Mouse (Mus musculus) midbrain, embryonic 10.5 days (tissue): Measurements from ENCODE around the gene Celf2. TPM values are rescaled to one million over a fixed set of nuclear protein-coding genes. Genes with fewer than 3 reads are reported as not detected.
"Not testable (repeated sequence)": the region's sequence is repeated elsewhere in the genome, so short reads cannot be mapped to it uniquely, and the experiment has no call there.

Experiments used
- DNase-seq: peaks from one replicate; pipeline ENCODE4 v3.0.0-alpha.2; 2017; ENCODE audit warnings: low spot score
- H3K27ac ChIP-seq: fragments of 300-500 bp; sonication (generic); replicated peaks from 2 replicates; pipeline ENCODE4 v1.5.1; 2016; ENCODE audit warnings: mild to moderate bottlenecking
- H3K27me3 ChIP-seq: fragments of 300-500 bp; sonication (generic); 2 replicates; pipeline ENCODE4 v1.6.1; 2016; ENCODE audit warnings: low read depth, mild to moderate bottlenecking; ENCODE audit not compliant: poor library complexity, severe bottlenecking
- H3K36me3 ChIP-seq: fragments of 300-500 bp; sonication (generic); 2 replicates; pipeline ENCODE4 v1.6.1; 2016; ENCODE audit warnings: mild to moderate bottlenecking, moderate library complexity
- H3K4me1 ChIP-seq: fragments of 300-500 bp; sonication (generic); 2 replicates; pipeline ENCODE4 v1.6.1; 2016
- H3K4me3 ChIP-seq: fragments of 300-500 bp; sonication (generic); 2 replicates; pipeline ENCODE4 v1.5.1; 2016; ENCODE audit warnings: mild to moderate bottlenecking, moderate library complexity
- H3K9me3 ChIP-seq: fragments of 300-500 bp; sonication (generic); replicated peaks from 2 replicates; pipeline ENCODE4 v1.6.1; 2016; ENCODE audit warnings: mild to moderate bottlenecking
- WGBS: fragments of 180-500 bp; shearing (Covaris S2); methylation state at CpG from one replicate; pipeline ENCODE4 v1.1.7; 2016; 5-methylcytosine and 5-hydroxymethylcytosine counted together
- polyA plus RNA-seq: library from polyadenylated mRNA; unstranded; fragments of >200 nt; fragmentation: Nextera tagmentation; extraction: Ambion mirVana; gene quantifications from 2 replicates; pipeline ENCODE4 v1.2.1, GENCODE M21; 2016

Celf2 gene
- 63.6 and 80.5 TPM in 2 replicates for polyA plus RNA-seq

DNA sequence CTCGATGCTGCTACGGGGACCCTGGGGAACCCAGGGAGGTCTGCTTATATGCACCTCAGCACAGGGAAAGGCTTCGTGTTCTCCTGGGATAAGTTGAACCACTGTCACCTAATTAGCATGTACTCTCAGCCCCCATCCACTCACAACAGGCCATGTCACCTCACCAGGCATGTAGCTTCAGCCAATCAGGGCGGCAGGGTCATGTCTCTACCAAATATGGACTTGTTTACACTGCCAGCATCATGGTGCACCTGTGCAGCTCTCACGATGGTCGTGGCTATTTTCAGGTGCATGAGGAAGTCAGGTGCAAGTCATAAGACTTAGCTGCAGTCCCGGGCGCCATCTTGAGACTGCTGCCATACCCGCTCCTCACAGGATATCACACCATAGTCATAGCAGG, at the start of gene Celf2:
Gene Celf2, minus strand, starts transcription at position 101 of the 400 bp plus-strand sequence.
- WGBS, result 94% methylated on average over 9 of the region's 9 CpGs

DNA sequence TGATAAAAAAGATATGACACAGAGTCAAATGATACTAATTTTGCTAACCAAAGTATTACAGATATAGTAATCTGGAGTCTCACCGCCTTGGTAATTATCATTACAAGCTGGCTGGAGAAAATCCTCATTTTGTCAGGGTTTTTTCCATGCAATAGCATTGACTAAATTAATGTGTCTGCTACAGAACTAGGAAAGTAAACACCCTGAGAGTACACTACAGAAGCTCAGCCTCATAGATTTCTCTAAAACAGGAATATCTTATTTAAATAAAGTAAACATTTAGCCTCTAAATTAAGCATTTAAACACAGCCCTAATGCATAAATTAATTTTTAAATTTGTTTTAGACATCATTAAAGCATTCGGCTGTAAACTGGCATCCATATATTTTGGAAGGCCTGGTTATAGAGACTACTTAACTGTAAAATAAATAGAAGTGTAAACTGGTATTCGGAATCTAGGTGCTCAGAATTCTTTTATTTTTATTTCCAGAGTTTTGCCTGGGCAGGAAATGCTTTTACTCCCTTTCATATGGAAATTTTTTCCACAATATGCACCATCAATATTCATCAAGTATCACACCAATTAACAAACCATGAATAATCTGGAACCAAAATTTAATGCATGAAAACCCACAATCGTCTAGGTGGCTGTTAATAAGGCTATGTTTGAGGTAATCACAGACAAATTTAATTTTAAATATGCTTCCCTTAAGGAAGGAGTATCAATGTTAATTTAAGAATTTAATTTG, 46.0 kb upstream of the Celf2 start:
- no peak for DNase-seq
- Histone ChIP-seq H3K4me3 (no peak overlapping the region), H3K4me1 (no peaks in the 10 kb centered on the region), H3K27ac (no peak overlapping the region), H3K36me3 (no peaks in the 10 kb centered on the region), H3K9me3 (no peaks in the 10 kb centered on the region), H3K27me3 (no peaks in the 10 kb centered on the region)
- 83% methylated on average over 4 of the region's 4 CpGs for WGBS

More for the DNA sequence above, at the start of gene Celf2:
- H3K27ac ChIP-seq, DNase-seq, H3K4me1 ChIP-seq, H3K4me3 ChIP-seq, H3K36me3 ChIP-seq, H3K9me3 ChIP-seq, H3K27me3 ChIP-seq: not testable (repeated sequence)

DNA sequence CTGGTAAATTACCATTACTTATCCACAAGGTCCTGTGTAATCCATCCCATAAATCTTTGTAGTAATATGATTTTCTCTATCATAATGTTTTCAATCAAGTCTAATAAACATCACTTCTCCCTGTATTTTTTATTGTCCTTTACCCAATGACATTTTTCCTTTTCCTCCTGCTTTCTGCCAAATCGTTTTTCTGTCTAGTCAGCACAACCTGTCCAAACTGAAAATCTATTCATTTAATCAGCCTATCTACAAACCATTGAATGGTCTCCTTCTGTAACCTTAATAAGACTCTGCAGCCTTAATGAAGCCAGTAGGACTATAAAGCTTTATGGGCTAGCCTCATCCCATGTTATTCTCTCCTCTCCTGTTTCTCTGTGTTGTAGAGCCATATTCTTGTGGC, 45.2 kb upstream of the Celf2 start:
- DNase-seq, result no peak
- no peaks in the 10 kb centered on the region for H3K9me3 ChIP-seq
- 76% methylated on average over 1 of the region's 1 CpGs for WGBS
- H3K4me3 ChIP-seq, result no peak overlapping the region
- H3K27ac ChIP-seq, result no peak overlapping the region
- no peaks in the 10 kb centered on the region for H3K4me1 ChIP-seq
- H3K27me3 ChIP-seq, result no peaks in the 10 kb centered on the region
- no peaks in the 10 kb centered on the region for H3K36me3 ChIP-seq

GRCm38 (mm10) chr2:7552887-7553286, 43.5 kb upstream of the Celf2 start:
- DNase-seq, result no peak
- Histone ChIP-seq H3K4me3 (no peak overlapping the region), H3K4me1 (no peaks in the 10 kb centered on the region), H3K9me3 (no peaks in the 10 kb centered on the region), H3K27ac (no peak overlapping the region), H3K36me3 (no peaks in the 10 kb centered on the region), H3K27me3 (no peaks in the 10 kb centered on the region)
- WGBS, result 79% methylated on average over 3 of the region's 3 CpGs

- Histone ChIP-seq H3K27ac (no peak overlapping the region), H3K27me3 (no peaks in the 10 kb centered on the region), H3K36me3 (no peaks in the 10 kb centered on the region), H3K4me3 (no peak overlapping the region), H3K9me3 (no peaks in the 10 kb centered on the region), H3K4me1 (no peaks in the 10 kb centered on the region)
- 82% methylated on average over 4 of the region's 4 CpGs for WGBS
- no peak for DNase-seq
These were observed 39.5 kb upstream of the Celf2 start for GRCm38 (mm10) chr2:7548886-7549285.

DNA sequence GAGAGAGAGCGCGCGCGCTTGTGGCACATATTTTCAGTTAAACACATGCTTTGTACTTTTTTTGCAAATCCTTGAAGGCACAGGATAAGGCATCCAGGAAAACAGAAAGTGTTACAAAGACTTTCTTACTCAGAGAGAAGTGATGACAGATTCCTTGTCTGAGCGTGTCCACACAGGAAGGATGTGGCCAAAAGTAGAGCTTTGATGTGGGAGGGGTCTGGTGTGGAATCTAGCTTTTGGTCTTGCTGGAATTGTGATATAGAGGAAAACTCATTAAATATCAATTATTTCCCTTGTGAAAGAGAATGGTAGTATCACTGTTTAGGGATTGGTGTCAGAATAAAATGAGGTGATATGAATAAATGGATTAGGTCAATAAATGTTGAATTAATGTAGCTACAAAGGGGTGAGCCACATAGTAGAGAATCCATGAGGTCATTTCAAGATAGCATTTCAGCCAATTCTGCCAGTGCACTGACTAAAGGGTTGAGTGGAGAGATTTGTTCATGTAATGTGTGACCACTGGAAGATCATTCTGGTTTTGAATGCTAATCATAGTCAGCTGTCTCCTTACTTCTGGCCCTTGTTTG, 25.3 kb upstream of the Celf2 start:
- Histone ChIP-seq H3K9me3 (peaks cover 5% of the 10 kb centered on the region; the same call in 1 of the 2 replicates), H3K4me3 (no peak overlapping the region), H3K27ac (no peak overlapping the region), H3K27me3 (no peaks in the 10 kb centered on the region), H3K36me3 (no peaks in the 10 kb centered on the region), H3K4me1 (peaks cover 15% of the 10 kb centered on the region)
- WGBS, result 96% methylated on average over 5 of the region's 5 CpGs
- no peak for DNase-seq

DNA sequence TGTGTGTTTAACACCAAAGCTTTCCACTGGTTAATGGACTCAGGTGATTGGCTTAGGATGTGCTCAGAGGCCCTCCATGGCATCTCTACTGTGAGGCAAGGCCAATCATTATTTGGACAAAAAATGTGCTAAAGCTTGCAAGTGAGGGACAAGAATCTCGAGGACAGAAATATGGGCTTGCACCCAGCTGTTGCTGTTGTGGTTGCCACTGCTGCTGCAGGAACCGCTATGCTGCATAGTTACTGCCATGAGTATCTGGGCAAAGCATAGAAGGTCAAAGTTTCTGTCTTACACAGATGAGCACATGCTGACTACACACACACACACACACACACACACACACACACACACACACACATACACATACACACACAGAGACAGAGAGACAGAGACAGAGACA, 24.8 kb upstream of the Celf2 start:
- DNase-seq, result no peak
- no peaks in the 10 kb centered on the region for H3K36me3 ChIP-seq
- H3K4me3 ChIP-seq, result no peak overlapping the region
- WGBS, result 78% methylated on average over 2 of the region's 2 CpGs
- H3K27me3 ChIP-seq, result no peaks in the 10 kb centered on the region
- H3K4me1 ChIP-seq, result peaks cover 19% of the 10 kb centered on the region
- H3K9me3 ChIP-seq, result peaks cover 5% of the 10 kb centered on the region; the same call in 1 of the 2 replicates
- no peak overlapping the region for H3K27ac ChIP-seq

DNA sequence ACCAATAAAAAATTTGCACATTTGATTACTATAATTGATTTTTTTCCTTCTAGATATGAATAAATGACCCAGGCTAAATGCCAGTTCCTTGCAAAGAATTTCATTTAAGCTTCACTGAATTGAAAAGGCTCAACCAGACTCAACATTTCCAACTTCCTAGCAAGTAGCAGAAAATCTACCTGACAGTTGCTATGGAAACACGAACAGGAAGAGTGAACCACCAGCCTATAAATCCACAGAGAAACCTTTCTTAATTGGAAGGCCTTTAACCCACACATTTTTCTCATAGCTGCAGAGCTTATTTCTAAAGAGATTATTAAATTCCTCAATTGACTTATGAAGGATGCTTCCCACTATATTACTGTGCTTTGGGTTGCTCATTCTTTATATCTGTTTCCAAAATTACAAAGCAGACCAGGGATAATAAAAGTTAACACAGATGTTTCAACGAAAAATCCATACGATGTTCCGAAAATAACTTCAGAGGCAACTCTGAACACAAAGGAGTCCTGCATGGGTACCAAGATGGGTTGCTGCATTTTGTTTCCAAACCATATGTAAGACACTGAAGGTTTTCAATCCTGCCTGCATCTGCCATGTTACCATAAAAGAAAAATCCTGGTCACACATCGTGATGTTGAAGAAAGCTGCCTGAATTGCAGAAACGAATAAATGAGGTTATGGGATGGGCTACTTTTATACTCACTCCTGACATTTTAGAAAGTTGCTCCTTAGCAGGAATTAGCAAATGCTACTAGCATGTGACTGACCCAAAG, 22.0 kb upstream of the Celf2 start:
- no peaks in the 10 kb centered on the region for H3K27me3 ChIP-seq
- no peaks in the 10 kb centered on the region for H3K9me3 ChIP-seq
- H3K27ac ChIP-seq, result peak overlapping the region; percentile 70; the same call in 1 of the 2 replicates
- no peak overlapping the region for H3K4me3 ChIP-seq
- peaks cover 37% of the 10 kb centered on the region for H3K4me1 ChIP-seq
- no peak for DNase-seq
- 74% methylated on average over 6 of the region's 6 CpGs for WGBS
- H3K36me3 ChIP-seq, result no peaks in the 10 kb centered on the region

GRCm38 (mm10) chr2:7530461-7531184, 21.3 kb upstream of the Celf2 start:
- Histone ChIP-seq H3K27ac (peak overlapping the region; percentile 70), H3K9me3 (no peaks in the 10 kb centered on the region), H3K36me3 (no peaks in the 10 kb centered on the region), H3K27me3 (no peaks in the 10 kb centered on the region), H3K4me1 (peaks cover 42% of the 10 kb centered on the region), H3K4me3 (no peak overlapping the region)
- DNase-seq, result no peak
- WGBS, result 49% methylated on average over 8 of the region's 8 CpGs

DNA sequence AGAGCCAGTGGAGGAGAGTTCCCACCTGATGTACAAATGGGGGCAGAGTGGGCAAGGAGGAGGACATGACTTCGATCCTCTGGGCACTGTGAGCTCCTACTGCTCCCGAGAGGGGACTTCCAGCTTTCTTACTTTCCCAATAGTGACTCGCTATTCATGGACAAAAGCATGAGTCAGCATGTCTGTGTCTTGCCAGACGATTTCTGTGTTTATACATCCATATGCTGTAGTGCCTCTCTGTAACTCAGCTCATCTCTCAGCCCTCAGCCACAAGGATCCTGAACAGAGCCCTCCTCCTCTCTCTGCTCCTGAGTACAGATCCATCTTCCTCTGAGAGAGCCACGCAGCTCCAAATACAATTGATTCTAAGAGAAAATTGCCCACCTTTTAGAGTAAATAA, 20.3 kb upstream of the Celf2 start:
- Histone ChIP-seq H3K9me3 (no peaks in the 10 kb centered on the region), H3K27me3 (no peaks in the 10 kb centered on the region), H3K27ac (peak overlapping the region; percentile 58; the same call in 1 of the 2 replicates), H3K4me3 (no peak overlapping the region), H3K4me1 (peaks cover 42% of the 10 kb centered on the region), H3K36me3 (no peaks in the 10 kb centered on the region)
- 75% methylated on average over 5 of the region's 5 CpGs for WGBS
- peak; percentile 14 for DNase-seq

DNA sequence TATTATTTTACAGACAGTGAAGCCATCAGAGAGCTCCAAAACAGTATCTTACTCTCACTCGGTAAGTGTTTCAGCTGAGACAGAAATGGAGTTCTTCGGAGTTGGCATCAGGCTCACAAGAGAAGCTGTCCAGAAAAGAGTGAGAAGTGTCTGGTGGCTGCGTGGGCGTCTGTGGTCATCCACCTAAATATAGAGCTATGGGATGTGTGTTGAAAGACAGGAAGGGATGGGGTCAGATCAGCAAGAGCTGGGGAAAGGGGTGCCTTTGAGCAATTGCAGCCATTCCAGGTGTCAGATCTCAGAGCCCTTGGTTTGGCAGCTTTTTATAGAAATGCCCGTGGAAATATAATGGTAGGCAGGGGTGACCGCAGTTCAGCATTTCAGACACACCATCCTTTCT, 17.3 kb upstream of the Celf2 start:
- WGBS, result 64% methylated on average over 6 of the region's 6 CpGs
- Histone ChIP-seq H3K27ac (no peak overlapping the region), H3K4me1 (peaks cover 42% of the 10 kb centered on the region), H3K36me3 (no peaks in the 10 kb centered on the region), H3K27me3 (no peaks in the 10 kb centered on the region), H3K9me3 (no peaks in the 10 kb centered on the region), H3K4me3 (no peak overlapping the region)
- no peak for DNase-seq

- H3K27me3 ChIP-seq, result no peaks in the 10 kb centered on the region
- 77% methylated on average over 1 of the region's 1 CpGs for WGBS
- H3K4me3 ChIP-seq, result no peak overlapping the region
- H3K27ac ChIP-seq, result no peak overlapping the region
- DNase-seq, result no peak
- H3K9me3 ChIP-seq, result no peaks in the 10 kb centered on the region
- no peaks in the 10 kb centered on the region for H3K4me1 ChIP-seq
- no peaks in the 10 kb centered on the region for H3K36me3 ChIP-seq
These were observed 10.1 kb upstream of the Celf2 start for GRCm38 (mm10) chr2:7519473-7519872.
